Mouse (Mus musculus) ES-E14 (cell line): Measurements from ENCODE around the gene Gm17469. TPM values are rescaled to one million over a fixed set of nuclear protein-coding genes. Genes with fewer than 3 reads are reported as not detected.
"Not testable (repeated sequence)": the region's sequence is repeated elsewhere in the genome, so short reads cannot be mapped to it uniquely, and the experiment has no call there.

ENCODE experiments used
- DNase-seq: peaks from one replicate; pipeline ENCODE4 v3.0.0-alpha.2; 2013; ENCODE audit warnings: low read depth, low spot score
- H3K27ac ChIP-seq: 2 replicates; pipeline ENCODE4 v1.5.1; 2012; ENCODE audit warnings: low read depth, mild to moderate bottlenecking, low read length, moderate library complexity, mixed read lengths; ENCODE audit not compliant: poor library complexity, insufficient read depth, severe bottlenecking
- H3K36me3 ChIP-seq: 2 replicates; pipeline ENCODE4 v1.6.1; 2012; ENCODE audit warnings: mild to moderate bottlenecking, low read length, moderate library complexity, mixed read lengths; ENCODE audit not compliant: control insufficient read depth, poor library complexity, insufficient read depth, severe bottlenecking
- H3K4me1 ChIP-seq, 2 experiments: fragments of 150-350 bp in 1 of 2; sonication (generic) in 1 of 2; 2 replicates each; pipeline ENCODE4 v1.6.1; 2012; ENCODE audit warnings: low read length in 2 of 2, mild to moderate bottlenecking in 1 of 2, mixed read lengths in 1 of 2; ENCODE audit not compliant: control insufficient read depth in 2 of 2, insufficient read depth in 2 of 2, poor library complexity in 1 of 2
- H3K4me3 ChIP-seq, 2 experiments: fragments of 150-350 bp in 1 of 2; sonication (generic) in 1 of 2; 2 replicates each; pipeline ENCODE4 v1.5.1; 2012; ENCODE audit warnings: low read length in 2 of 2, low read depth in 1 of 2, mild to moderate bottlenecking in 1 of 2, mixed read lengths in 1 of 2; ENCODE audit not compliant: insufficient read depth in 1 of 2, poor library complexity in 1 of 2, severe bottlenecking in 1 of 2
- H3K9ac ChIP-seq: 2 replicates; pipeline ENCODE4 v1.6.1; 2012; ENCODE audit warnings: low read depth, mild to moderate bottlenecking, low read length, mixed read lengths; ENCODE audit not compliant: poor library complexity, insufficient read depth, severe bottlenecking
- H3K9me3 ChIP-seq: fragments of 150-350 bp; sonication (generic); 2 replicates; pipeline ENCODE4 v1.6.1; 2012; ENCODE audit warnings: low read depth, mild to moderate bottlenecking, low read length; ENCODE audit not compliant: control insufficient read depth, insufficient read depth
- in situ Hi-C, 2 experiments: fragments of 600-800 bp; cut with MboI; formaldehyde crosslinking; loops; one replicate each; pipeline ENCODE4 v1.15.1; 2025; ENCODE audit warnings: low sequenced_read_pairs in 2 of 2, inconsistent platforms in 1 of 2; ENCODE audit not compliant: unreplicated experiment in 2 of 2
- total RNA-seq: library from RNA; depleted of rRNA; stranded (reverse); fragments of 300-350 nt; gene quantifications from 2 replicates; pipeline ENCODE4 v1.2.3, GENCODE M21; 2012; rRNA removed

Gene Gm17469
- not detected in 2 replicates for total RNA-seq

- H3K4me1 ChIP-seq, in situ Hi-C loops, H3K4me3 ChIP-seq, H3K36me3 ChIP-seq, H3K9ac ChIP-seq, DNase-seq, H3K9me3 ChIP-seq, H3K27ac ChIP-seq: not testable (repeated sequence)
These were observed at the start of gene Gm17469 for GRCm38 (mm10) chrX:124629593-124629992. Gene Gm17469, plus strand, starts transcription at chrX:124629893.

Other genes with a start within 250 kb of the Gm17469 start
- not detected in 2 replicates for gene Gm17584, start 129.3 kb upstream of the Gm17469 start, total RNA-seq